Mouse (Mus musculus) midbrain, embryonic 15.5 days (tissue): ENCODE measurements around the gene Epha5. TPM values are rescaled to one million over a fixed set of nuclear protein-coding genes. Genes with fewer than 3 reads are reported as not detected.
A peak's percentile ranks its signal among the peaks of the same experiment; 100 is the strongest.

Source experiments
- ATAC-seq: fragments of 200-750 bp; cut with Nextera tagmentation; replicated peaks from 2 replicates; pipeline ENCODE4 v1.8.0; 2017; ENCODE audit warnings: moderate TSS enrichment
- H3K27ac ChIP-seq: fragments of 300-500 bp; sonication (generic); 2 replicates; pipeline ENCODE4 v1.5.1; 2015; ENCODE audit warnings: mild to moderate bottlenecking, inconsistent platforms
- H3K27me3 ChIP-seq: fragments of 300-500 bp; sonication (generic); replicated peaks from 2 replicates; pipeline ENCODE4 v1.6.1; 2015; ENCODE audit warnings: inconsistent platforms
- H3K36me3 ChIP-seq: fragments of 300-500 bp; sonication (generic); replicated peaks from 2 replicates; pipeline ENCODE4 v1.6.1; 2015; ENCODE audit warnings: inconsistent platforms
- H3K4me1 ChIP-seq: fragments of 300-500 bp; sonication (generic); 2 replicates; pipeline ENCODE4 v1.6.1; 2015; ENCODE audit warnings: inconsistent platforms
- H3K4me2 ChIP-seq: fragments of 300-500 bp; sonication (generic); 2 replicates; pipeline ENCODE4 v1.6.1; 2015; ENCODE audit warnings: inconsistent platforms, mild to moderate bottlenecking, moderate library complexity
- H3K4me3 ChIP-seq: fragments of 300-500 bp; sonication (generic); 2 replicates; pipeline ENCODE4 v1.5.1; 2015; ENCODE audit warnings: mild to moderate bottlenecking, inconsistent platforms
- H3K9ac ChIP-seq: fragments of 300-500 bp; sonication (generic); 2 replicates; pipeline ENCODE4 v1.6.1; 2015; ENCODE audit warnings: mild to moderate bottlenecking, inconsistent platforms
- H3K9me3 ChIP-seq: fragments of 300-500 bp; sonication (generic); 2 replicates; pipeline ENCODE4 v1.6.1; 2016; ENCODE audit warnings: inconsistent platforms
- WGBS: fragments of 180-500 bp; shearing (Covaris S2); methylation state at CpG from one replicate; pipeline ENCODE4 v1.1.7; 2015; ENCODE audit warnings: mixed read lengths; 5-methylcytosine and 5-hydroxymethylcytosine counted together
- polyA plus RNA-seq: library from polyadenylated mRNA; unstranded; fragments of >200 nt; fragmentation: Nextera tagmentation; extraction: Ambion mirVana; gene quantifications from 2 replicates; pipeline ENCODE4 v1.2.1, GENCODE M21; 2015

The Epha5 gene
- polyA plus RNA-seq, 1 experiment from 2014 or later: 69.7 TPM

DNA sequence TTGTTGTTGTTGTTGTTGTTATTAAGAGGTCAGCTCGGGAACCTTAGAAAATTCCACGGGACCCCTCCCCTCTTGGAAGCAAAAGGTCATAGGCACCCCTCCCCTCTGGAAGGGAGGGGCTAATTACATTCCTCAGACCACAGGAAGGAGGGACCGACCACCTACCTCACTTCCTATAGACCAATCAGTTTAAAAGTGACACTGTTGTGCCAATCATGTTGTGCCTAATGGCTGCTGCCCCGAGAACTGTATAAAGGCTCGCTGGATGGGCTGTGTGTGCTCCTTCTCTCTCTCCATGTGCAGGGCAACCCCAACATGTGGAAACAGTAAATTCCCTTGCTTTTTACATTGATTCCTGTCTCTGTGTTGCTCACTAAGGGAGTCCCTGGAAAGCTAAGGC is 64.1 kb downstream of the Epha5 start:
- no peaks in the 10 kb centered on the region for H3K27me3 ChIP-seq
- no peaks in the 10 kb centered on the region for H3K9me3 ChIP-seq
- peak; percentile 65; the same call in 1 of the 2 replicates for ATAC-seq
- H3K36me3 ChIP-seq: no peaks in the 10 kb centered on the region
- H3K4me2 ChIP-seq: no peak overlapping the region
- WGBS: 62% methylated on average over 5 of the region's 5 CpGs
- no peak overlapping the region for H3K27ac ChIP-seq
- no peaks in the 10 kb centered on the region for H3K4me1 ChIP-seq
- H3K9ac ChIP-seq: no peak overlapping the region
- H3K4me3 ChIP-seq: no peak overlapping the region

DNA sequence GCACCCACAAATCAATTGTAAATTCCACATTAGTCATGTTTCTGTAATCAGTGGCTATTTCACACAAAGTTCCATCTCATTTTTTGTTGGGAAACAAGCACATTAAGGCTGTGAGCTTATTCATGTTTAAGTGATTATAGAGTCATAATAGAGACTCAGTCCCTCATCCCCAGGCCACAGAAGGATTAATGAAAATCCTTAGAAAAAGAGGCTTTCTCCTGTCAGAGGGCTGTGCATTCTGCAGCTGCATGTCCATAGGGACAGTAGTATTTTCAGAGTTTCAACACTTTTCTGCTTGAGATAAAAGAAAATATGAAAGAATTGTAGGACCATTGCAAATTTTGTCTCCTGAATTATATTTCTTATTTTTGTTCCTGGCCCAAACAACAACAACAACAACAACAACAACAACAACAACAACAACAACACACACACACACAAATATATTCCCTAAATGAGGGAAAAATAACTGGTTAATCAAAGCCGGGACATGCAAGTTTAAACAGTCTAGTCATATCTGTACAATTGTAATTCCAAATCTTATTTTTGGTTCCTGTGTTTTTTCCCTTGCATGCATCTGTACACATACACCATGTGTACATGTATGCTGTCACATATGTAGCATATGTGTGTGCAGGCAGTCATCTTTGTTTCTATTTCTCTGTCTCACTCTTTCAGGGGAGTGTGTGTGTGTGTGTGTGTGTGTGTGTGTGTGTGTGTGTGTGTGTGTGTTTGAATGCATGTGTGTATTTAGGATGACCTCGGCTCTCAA is 70.3 kb downstream of the Epha5 start:
- Histone ChIP-seq H3K9ac (no peak overlapping the region), H3K9me3 (no peaks in the 10 kb centered on the region), H3K27ac (no peak overlapping the region), H3K4me3 (no peak overlapping the region), H3K4me2 (no peak overlapping the region), H3K4me1 (no peaks in the 10 kb centered on the region), H3K27me3 (no peaks in the 10 kb centered on the region), H3K36me3 (no peaks in the 10 kb centered on the region)
- ATAC-seq: peak; percentile 42; the same call in 1 of the 2 replicates
- 89% methylated on average over 2 of the region's 2 CpGs for WGBS

DNA sequence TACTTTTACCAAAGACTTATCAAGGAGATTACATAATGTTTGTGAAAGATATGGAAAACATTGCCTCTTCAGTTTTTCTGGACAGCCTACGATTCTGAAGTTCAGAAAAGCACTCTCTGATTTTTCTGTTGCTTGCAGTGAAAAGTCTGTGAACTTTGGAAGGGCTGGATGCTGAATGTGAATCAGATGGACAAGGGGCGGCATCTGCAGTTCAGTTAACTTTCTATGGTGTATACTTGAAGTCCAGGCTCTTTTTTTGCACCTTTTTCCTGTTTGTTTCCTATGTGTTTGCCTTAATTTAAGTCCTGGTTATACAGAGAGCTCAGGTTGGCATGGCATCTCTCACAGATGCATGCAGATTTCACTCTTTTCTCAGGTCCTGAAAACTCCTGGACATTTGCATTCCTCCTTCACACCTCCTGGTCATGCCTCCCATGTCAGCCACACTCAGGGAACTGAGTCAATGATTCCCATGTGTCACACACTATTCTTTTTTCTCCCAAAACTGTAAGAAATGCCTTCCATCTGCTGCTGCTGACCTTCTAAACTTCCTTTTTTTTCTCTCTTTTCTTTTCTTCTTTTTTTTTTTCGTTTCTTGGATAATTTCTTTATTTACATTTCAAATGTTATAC is 81.2 kb downstream of the Epha5 start:
- Histone ChIP-seq H3K36me3 (no peaks in the 10 kb centered on the region), H3K4me2 (no peak overlapping the region), H3K4me3 (no peak overlapping the region), H3K9me3 (no peaks in the 10 kb centered on the region), H3K27me3 (no peaks in the 10 kb centered on the region), H3K9ac (no peak overlapping the region), H3K4me1 (no peaks in the 10 kb centered on the region), H3K27ac (no peak overlapping the region)
- ATAC-seq: no peak
- 85% methylated on average over 3 of the region's 3 CpGs for WGBS

DNA sequence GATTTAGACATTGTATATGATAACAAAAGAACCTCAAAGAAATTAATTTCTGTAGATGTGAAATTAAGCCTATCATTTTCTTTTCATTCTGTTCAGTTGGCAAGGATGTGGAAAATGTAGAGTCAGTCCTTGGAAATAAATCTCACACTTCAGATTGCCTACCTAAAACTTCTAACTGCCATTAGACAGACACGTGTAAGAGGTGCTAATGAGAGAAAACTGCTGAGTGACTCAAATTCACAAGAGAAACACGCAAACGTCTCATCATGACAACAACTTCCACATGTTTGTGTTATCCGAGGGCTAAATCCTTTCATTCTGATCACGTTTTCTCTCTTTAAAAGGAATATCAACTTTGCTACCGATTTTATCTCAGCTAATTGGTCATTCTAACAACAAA is 82.7 kb downstream of the Epha5 start:
- Histone ChIP-seq H3K4me2 (no peak overlapping the region), H3K27me3 (no peaks in the 10 kb centered on the region), H3K36me3 (no peaks in the 10 kb centered on the region), H3K4me3 (no peak overlapping the region), H3K4me1 (no peaks in the 10 kb centered on the region), H3K27ac (no peak overlapping the region), H3K9me3 (no peaks in the 10 kb centered on the region), H3K9ac (no peak overlapping the region)
- ATAC-seq: no peak
- WGBS: 78% methylated on average over 6 of the region's 6 CpGs

DNA sequence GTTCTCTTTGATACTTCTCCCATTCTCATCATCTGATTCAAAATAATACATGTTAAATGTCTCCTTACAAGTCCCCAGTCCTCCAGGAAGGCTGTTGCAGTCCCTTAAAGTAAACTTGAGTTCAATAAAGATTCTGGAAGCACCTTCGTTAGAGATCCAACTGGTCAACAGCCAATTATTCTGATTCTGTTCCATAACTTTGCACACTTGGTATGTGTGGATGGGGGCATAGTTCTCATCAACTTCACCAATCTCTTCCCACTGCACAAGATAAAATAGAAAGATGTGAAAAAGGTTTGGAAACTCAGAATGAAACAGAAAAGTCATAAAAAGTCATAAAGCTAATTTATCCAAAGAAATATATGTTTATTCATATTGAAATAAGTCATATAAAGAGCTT is 85.6 kb downstream of the Epha5 start:
- Histone ChIP-seq H3K4me3 (no peak overlapping the region), H3K9me3 (no peaks in the 10 kb centered on the region), H3K9ac (no peak overlapping the region), H3K4me2 (no peak overlapping the region), H3K27me3 (no peaks in the 10 kb centered on the region), H3K27ac (no peak overlapping the region), H3K4me1 (no peaks in the 10 kb centered on the region), H3K36me3 (no peaks in the 10 kb centered on the region)
- WGBS: 87% methylated on average over 1 of the region's 1 CpGs
- no peak for ATAC-seq

DNA sequence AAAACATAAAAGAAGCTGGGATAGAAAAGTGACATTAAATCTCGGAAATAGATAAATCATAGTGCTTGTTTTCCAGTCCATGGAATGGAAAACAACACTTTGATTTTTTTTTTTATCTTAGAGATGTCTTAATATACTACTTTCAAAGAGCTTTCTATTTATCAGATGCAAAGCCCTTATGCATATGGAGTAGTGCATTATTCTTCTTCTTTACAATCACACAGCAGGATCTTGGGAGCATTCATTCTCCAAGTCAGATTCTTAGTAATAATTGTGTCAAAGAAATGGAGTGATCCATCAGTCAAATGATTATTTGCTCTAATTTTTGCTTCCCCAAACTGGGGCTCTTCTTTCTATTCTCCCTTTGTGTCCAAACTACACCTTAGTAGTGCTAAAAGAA is 96.6 kb downstream of the Epha5 start:
- no peak for ATAC-seq
- Histone ChIP-seq H3K9me3 (no peaks in the 10 kb centered on the region), H3K4me2 (no peak overlapping the region), H3K4me3 (no peak overlapping the region), H3K27ac (no peak overlapping the region), H3K27me3 (0 out of 2 replicates have a peak, but pooled peaks cover 4% of the 10 kb centered on the region), H3K36me3 (no peaks in the 10 kb centered on the region), H3K9ac (no peak overlapping the region), H3K4me1 (peaks cover 8% of the 10 kb centered on the region; the same call in 1 of the 2 replicates)
- 22% methylated on average over 1 of the region's 1 CpGs for WGBS

DNA sequence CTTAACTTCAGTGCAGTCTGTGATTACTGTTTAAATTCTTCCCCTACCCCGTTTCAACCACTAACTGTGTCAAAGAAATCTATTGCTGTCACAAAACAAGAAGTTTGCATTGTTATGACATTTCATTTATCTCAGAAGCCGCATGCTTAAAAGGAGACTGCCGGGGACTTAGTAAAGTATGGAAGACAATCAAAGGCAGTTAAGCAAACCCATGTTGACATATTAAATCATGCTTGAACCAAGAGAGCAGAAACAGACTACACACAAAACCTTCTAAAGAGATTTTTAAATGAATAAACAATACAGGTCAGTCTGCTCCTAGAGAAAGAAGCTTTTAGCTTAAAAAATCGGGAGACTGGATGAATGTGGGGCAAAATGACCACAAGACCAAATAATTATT is 97.0 kb downstream of the Epha5 start:
- Histone ChIP-seq H3K4me2 (no peak overlapping the region), H3K36me3 (no peaks in the 10 kb centered on the region), H3K9me3 (no peaks in the 10 kb centered on the region), H3K27me3 (0 out of 2 replicates have a peak, but pooled peaks cover 4% of the 10 kb centered on the region), H3K9ac (no peak overlapping the region), H3K4me3 (no peak overlapping the region), H3K4me1 (peaks cover 8% of the 10 kb centered on the region; the same call in 1 of the 2 replicates), H3K27ac (no peak overlapping the region)
- no peak for ATAC-seq
- 12% methylated on average over 4 of the region's 4 CpGs for WGBS

DNA sequence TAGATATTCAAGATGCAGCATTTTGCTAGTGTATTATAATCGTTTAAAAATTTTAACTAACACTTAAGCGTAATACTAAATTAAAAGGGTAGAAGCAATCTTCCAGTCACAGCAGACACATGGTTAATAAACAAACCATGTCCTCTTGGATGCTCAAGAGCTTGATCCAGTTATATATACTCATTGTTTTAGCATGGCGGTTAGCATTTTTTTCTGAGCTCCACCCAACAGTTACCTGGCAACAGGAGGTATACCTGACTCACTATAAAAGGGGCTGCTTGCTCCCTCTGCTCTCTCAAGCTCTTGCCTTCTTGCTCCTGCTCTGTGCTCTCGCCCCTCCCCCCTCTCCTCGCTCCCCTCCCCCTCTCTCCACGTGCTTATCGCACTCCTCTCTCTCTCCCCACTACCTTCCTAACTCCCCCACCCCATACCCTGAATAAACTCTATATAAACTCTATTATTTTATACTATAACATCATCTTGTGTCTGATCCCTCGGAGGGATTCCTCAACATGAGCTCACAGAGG is 98.3 kb downstream of the Epha5 start:
- Histone ChIP-seq H3K27me3 (0 out of 2 replicates have a peak, but pooled peaks cover 4% of the 10 kb centered on the region), H3K36me3 (no peaks in the 10 kb centered on the region), H3K9ac (no peak overlapping the region), H3K9me3 (no peaks in the 10 kb centered on the region), H3K27ac (no peak overlapping the region), H3K4me1 (peaks cover 8% of the 10 kb centered on the region; the same call in 1 of the 2 replicates), H3K4me2 (no peak overlapping the region), H3K4me3 (no peak overlapping the region)
- 36% methylated on average over 8 of the region's 8 CpGs for whole genome bisulfite sequencing
- ATAC-seq: 0 out of 2 replicates have a peak, but pooled peaks have one; percentile 32

DNA sequence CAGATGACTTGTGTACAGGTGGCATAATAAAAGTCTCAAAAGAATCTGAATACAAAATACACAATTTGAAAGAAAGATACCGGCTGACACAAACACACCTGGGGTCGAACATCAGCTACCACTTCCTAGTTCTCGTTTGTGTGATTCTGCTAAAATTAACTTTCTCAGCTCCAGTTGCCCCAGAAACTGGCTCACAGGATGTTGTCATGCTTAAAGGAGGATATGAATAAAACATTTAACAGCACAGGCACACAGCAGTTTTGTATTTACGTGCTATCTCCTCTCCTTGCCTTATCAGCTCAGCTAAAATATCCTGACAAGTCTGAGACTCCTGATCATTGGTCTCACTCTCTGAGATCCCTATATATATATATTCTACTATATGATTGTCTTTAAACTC is 99.3 kb downstream of the Epha5 start:
- H3K4me2 ChIP-seq: no peak overlapping the region
- H3K9me3 ChIP-seq: no peaks in the 10 kb centered on the region
- H3K9ac ChIP-seq: no peak overlapping the region
- H3K36me3 ChIP-seq: no peaks in the 10 kb centered on the region
- H3K4me1 ChIP-seq: peaks cover 8% of the 10 kb centered on the region; the same call in 1 of the 2 replicates
- H3K4me3 ChIP-seq: no peak overlapping the region
- H3K27ac ChIP-seq: no peak overlapping the region
- 0 out of 2 replicates have a peak, but pooled peaks cover 4% of the 10 kb centered on the region for H3K27me3 ChIP-seq
- 62% methylated on average over 4 of the region's 4 CpGs for WGBS
- ATAC-seq: no peak

DNA sequence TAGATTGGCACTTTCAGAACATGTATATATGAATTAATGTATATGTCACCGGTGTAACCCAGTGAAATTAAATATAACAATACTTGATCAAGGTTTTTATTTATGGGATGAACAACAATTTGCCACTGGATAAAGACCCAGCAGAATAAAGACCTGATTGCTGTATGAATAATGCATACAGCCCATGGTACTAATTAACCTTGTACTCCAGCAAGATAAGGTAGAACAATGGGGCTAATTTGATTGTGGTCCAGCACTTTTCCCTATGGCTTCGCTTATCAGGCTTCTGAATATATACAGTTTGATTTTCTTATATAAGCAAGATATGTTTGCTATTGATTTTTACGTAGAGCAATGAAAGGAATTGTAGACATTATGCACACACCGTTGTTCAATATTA is 103.6 kb downstream of the Epha5 start:
- Histone ChIP-seq H3K9me3 (no peaks in the 10 kb centered on the region), H3K27me3 (0 out of 2 replicates have a peak, but pooled peaks cover 4% of the 10 kb centered on the region), H3K36me3 (no peaks in the 10 kb centered on the region), H3K9ac (no peak overlapping the region), H3K4me3 (no peak overlapping the region), H3K4me2 (no peak overlapping the region), H3K4me1 (no peaks in the 10 kb centered on the region), H3K27ac (no peak overlapping the region)
- WGBS: 61% methylated on average over 4 of the region's 4 CpGs
- no peak for ATAC-seq

DNA sequence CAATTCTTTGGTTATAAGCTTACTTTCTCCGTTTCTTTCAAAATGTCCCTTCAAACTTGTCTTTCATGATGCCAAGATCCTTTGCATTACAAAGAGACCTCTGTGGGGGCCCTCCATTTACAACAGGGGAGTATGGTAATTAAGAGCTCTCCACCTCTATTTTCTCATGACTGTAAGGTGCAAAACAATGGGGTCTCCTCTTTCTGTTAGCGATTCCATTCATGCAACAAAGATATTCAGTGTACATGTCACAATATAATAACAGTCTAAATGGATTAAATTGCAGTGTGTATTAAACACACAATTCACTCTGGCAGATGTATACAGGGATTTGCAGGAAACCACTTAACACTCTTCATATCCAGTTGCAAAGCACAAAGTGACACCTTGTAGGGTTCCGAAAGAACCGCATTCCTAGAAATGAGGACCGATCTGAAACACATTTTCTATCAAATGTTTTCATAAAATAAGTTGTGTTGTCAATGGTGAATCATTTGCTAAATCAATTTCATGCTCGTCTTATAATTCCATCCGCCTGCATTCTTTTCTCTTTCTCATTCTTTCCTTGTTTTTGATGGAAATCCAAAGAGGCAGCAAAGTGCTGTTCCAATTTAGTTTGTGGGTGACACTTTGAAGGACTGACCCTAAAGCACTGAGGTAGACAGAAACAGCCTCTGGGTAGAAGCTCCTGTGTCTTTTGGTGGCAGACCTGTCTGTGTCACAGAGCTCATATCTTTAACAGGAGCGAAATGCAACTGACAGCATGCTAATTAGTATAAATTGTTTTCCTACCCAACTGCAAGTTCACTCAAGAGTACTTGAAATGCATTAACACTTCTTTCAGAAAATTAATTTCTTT is 118.1 kb downstream of the Epha5 start:
- Histone ChIP-seq H3K9ac (no peak overlapping the region), H3K4me3 (no peak overlapping the region), H3K4me2 (peak overlapping the region; percentile 21; the same call in 1 of the 2 replicates), H3K27me3 (no peaks in the 10 kb centered on the region; the same call in 1 of the 2 replicates), H3K36me3 (no peaks in the 10 kb centered on the region), H3K9me3 (no peaks in the 10 kb centered on the region), H3K27ac (no peak overlapping the region), H3K4me1 (peaks cover 8% of the 10 kb centered on the region)
- 0 out of 2 replicates have a peak, but pooled peaks have one; percentile 54 for ATAC-seq
- 10% methylated on average over 8 of the region's 8 CpGs for WGBS
